Mouse (Mus musculus) hindbrain, embryonic 12.5 days (tissue): Measurements from ENCODE around the gene Clcn6. TPM values are rescaled to one million over a fixed set of nuclear protein-coding genes. Genes with fewer than 3 reads are reported as not detected.

Experiments
- ATAC-seq: fragments of 200-750 bp; cut with Nextera tagmentation; 2 replicates; pipeline ENCODE4 v1.8.0; 2017; ENCODE audit warnings: moderate TSS enrichment; ENCODE audit not compliant: low FRiP score
- H3K27ac ChIP-seq: fragments of 300-500 bp; sonication (generic); 2 replicates; pipeline ENCODE4 v1.5.1; 2016; ENCODE audit warnings: mild to moderate bottlenecking
- H3K27me3 ChIP-seq: fragments of 300-500 bp; sonication (generic); 2 replicates; pipeline ENCODE4 v1.6.1; 2016; ENCODE audit warnings: mild to moderate bottlenecking
- H3K36me3 ChIP-seq: fragments of 300-500 bp; sonication (generic); 2 replicates; pipeline ENCODE4 v1.6.1; 2016; ENCODE audit warnings: mild to moderate bottlenecking
- H3K4me1 ChIP-seq: fragments of 300-500 bp; sonication (generic); 2 replicates; pipeline ENCODE4 v1.6.1; 2016
- H3K4me2 ChIP-seq: fragments of 300-500 bp; sonication (generic); replicated peaks from 2 replicates; pipeline ENCODE4 v1.6.1; 2016; ENCODE audit warnings: mild to moderate bottlenecking
- H3K4me3 ChIP-seq: fragments of 300-500 bp; sonication (generic); 2 replicates; pipeline ENCODE4 v1.5.1; 2016; ENCODE audit warnings: mild to moderate bottlenecking
- H3K9ac ChIP-seq: fragments of 300-500 bp; sonication (generic); 2 replicates; pipeline ENCODE4 v1.6.1; 2016; ENCODE audit warnings: mild to moderate bottlenecking, moderate library complexity
- H3K9me3 ChIP-seq: fragments of 300-500 bp; sonication (generic); replicated peaks from 2 replicates; pipeline ENCODE4 v1.6.1; 2016; ENCODE audit warnings: mild to moderate bottlenecking
- WGBS: fragments of 180-500 bp; shearing (Covaris S2); methylation state at CpG from one replicate; pipeline ENCODE4 v1.1.7; 2016; 5-methylcytosine and 5-hydroxymethylcytosine counted together
- polyA plus RNA-seq: library from polyadenylated mRNA; unstranded; fragments of >200 nt; fragmentation: Nextera tagmentation; extraction: Ambion mirVana; gene quantifications from 2 replicates; pipeline ENCODE4 v1.2.1, GENCODE M21; 2016

Clcn6 gene
- polyA plus RNA-seq, 1 experiment from 2014 or later: 27.5 TPM

- 88% methylated on average over 5 of the region's 5 CpGs for WGBS
- peaks cover 56% of the 10 kb centered on the region for H3K36me3 ChIP-seq
- no peak for ATAC-seq
Measured at GRCm38 (mm10) chr4:148030506-148030905, 8.1 kb downstream of the Clcn6 start.

GRCm38 (mm10) chr4:148029297-148029696, 9.3 kb downstream of the Clcn6 start:
- H3K36me3 ChIP-seq: peaks cover 61% of the 10 kb centered on the region
- H3K4me1 ChIP-seq: no peaks in the 10 kb centered on the region
- H3K27ac ChIP-seq: no peak overlapping the region
- no peaks in the 10 kb centered on the region for H3K9me3 ChIP-seq
- no peak overlapping the region for H3K9ac ChIP-seq
- no peak overlapping the region for H3K4me2 ChIP-seq
- no peak overlapping the region for H3K4me3 ChIP-seq
- H3K27me3 ChIP-seq: no peaks in the 10 kb centered on the region
- 93% methylated on average over 7 of the region's 7 CpGs for WGBS
- no peak for ATAC-seq

More at GRCm38 (mm10) chr4:148030506-148030905, 8.1 kb downstream of the Clcn6 start:
- H3K4me1 ChIP-seq: no peaks in the 10 kb centered on the region
- no peaks in the 10 kb centered on the region for H3K27me3 ChIP-seq
- H3K4me3 ChIP-seq: no peak overlapping the region
- no peak overlapping the region for H3K27ac ChIP-seq
- no peak overlapping the region for H3K9ac ChIP-seq
- no peak overlapping the region for H3K4me2 ChIP-seq
- H3K9me3 ChIP-seq: no peaks in the 10 kb centered on the region

- Histone ChIP-seq H3K27me3 (no peaks in the 10 kb centered on the region), H3K4me1 (peaks cover 4% of the 10 kb centered on the region), H3K9ac (no peak overlapping the region), H3K9me3 (no peaks in the 10 kb centered on the region), H3K4me3 (no peak overlapping the region), H3K4me2 (no peak overlapping the region), H3K36me3 (peaks cover 95% of the 10 kb centered on the region), H3K27ac (no peak overlapping the region)
- no peak for ATAC-seq
- 87% methylated on average over 3 of the region's 3 CpGs for WGBS
Measured at GRCm38 (mm10) chr4:148024003-148024402, 14.6 kb downstream of the Clcn6 start.

- Histone ChIP-seq H3K9me3 (no peaks in the 10 kb centered on the region), H3K36me3 (peaks cover 100% of the 10 kb centered on the region), H3K9ac (no peak overlapping the region), H3K4me2 (no peak overlapping the region), H3K4me3 (no peak overlapping the region), H3K27me3 (no peaks in the 10 kb centered on the region), H3K27ac (peak overlapping the region; percentile 68), H3K4me1 (peaks cover 6% of the 10 kb centered on the region)
- 42% methylated on average over 2 of the region's 2 CpGs for WGBS
- peak; percentile 75 for ATAC-seq
Measured at GRCm38 (mm10) chr4:148018410-148018809, 20.2 kb downstream of the Clcn6 start.

- 80% methylated on average over 3 of the region's 3 CpGs for WGBS
- Histone ChIP-seq H3K4me3 (no peak overlapping the region), H3K9me3 (no peaks in the 10 kb centered on the region), H3K4me1 (peaks cover 6% of the 10 kb centered on the region), H3K4me2 (no peak overlapping the region), H3K36me3 (peaks cover 100% of the 10 kb centered on the region), H3K9ac (no peak overlapping the region), H3K27me3 (no peaks in the 10 kb centered on the region), H3K27ac (no peak overlapping the region)
- no peak for ATAC-seq
Measured at GRCm38 (mm10) chr4:148016981-148017380, 21.6 kb downstream of the Clcn6 start.

GRCm38 (mm10) chr4:148015418-148015817, 23.2 kb downstream of the Clcn6 start:
- 78% methylated on average over 10 of the region's 10 CpGs for WGBS
- Histone ChIP-seq H3K27me3 (no peaks in the 10 kb centered on the region), H3K4me3 (no peak overlapping the region), H3K9ac (no peak overlapping the region), H3K4me2 (no peak overlapping the region), H3K4me1 (peaks cover 6% of the 10 kb centered on the region), H3K27ac (no peak overlapping the region), H3K9me3 (no peaks in the 10 kb centered on the region), H3K36me3 (peaks cover 100% of the 10 kb centered on the region)
- ATAC-seq: no peak

- Histone ChIP-seq H3K9ac (no peak overlapping the region), H3K9me3 (no peaks in the 10 kb centered on the region), H3K4me1 (no peaks in the 10 kb centered on the region), H3K4me2 (no peak overlapping the region), H3K36me3 (peaks cover 100% of the 10 kb centered on the region), H3K4me3 (no peak overlapping the region), H3K27me3 (no peaks in the 10 kb centered on the region), H3K27ac (no peak overlapping the region)
- ATAC-seq: no peak
- WGBS: 95% methylated on average over 4 of the region's 4 CpGs
Measured at GRCm38 (mm10) chr4:148012216-148012615, 26.4 kb downstream of the Clcn6 start.

GRCm38 (mm10) chr4:148011332-148011731, 27.3 kb downstream of the Clcn6 start:
- no peaks in the 10 kb centered on the region for H3K9me3 ChIP-seq
- H3K27ac ChIP-seq: no peak overlapping the region
- H3K36me3 ChIP-seq: peaks cover 100% of the 10 kb centered on the region
- H3K4me1 ChIP-seq: no peaks in the 10 kb centered on the region
- no peak overlapping the region for H3K4me2 ChIP-seq
- no peaks in the 10 kb centered on the region for H3K27me3 ChIP-seq
- 69% methylated on average over 3 of the region's 3 CpGs for WGBS
- H3K9ac ChIP-seq: no peak overlapping the region
- no peak overlapping the region for H3K4me3 ChIP-seq
- ATAC-seq: no peak

GRCm38 (mm10) chr4:148009641-148010040, 29.0 kb downstream of the Clcn6 start:
- Histone ChIP-seq H3K9me3 (no peaks in the 10 kb centered on the region), H3K4me3 (no peak overlapping the region), H3K36me3 (peaks cover 100% of the 10 kb centered on the region), H3K27me3 (no peaks in the 10 kb centered on the region), H3K27ac (no peak overlapping the region), H3K9ac (no peak overlapping the region), H3K4me2 (no peak overlapping the region), H3K4me1 (no peaks in the 10 kb centered on the region)
- WGBS: 95% methylated on average over 2 of the region's 2 CpGs
- ATAC-seq: no peak

- Histone ChIP-seq H3K4me1 (no peaks in the 10 kb centered on the region), H3K4me2 (no peak overlapping the region), H3K27me3 (no peaks in the 10 kb centered on the region), H3K9ac (no peak overlapping the region), H3K27ac (no peak overlapping the region), H3K36me3 (peaks cover 100% of the 10 kb centered on the region), H3K4me3 (no peak overlapping the region), H3K9me3 (no peaks in the 10 kb centered on the region)
- WGBS: 81% methylated on average over 4 of the region's 4 CpGs
- no peak for ATAC-seq
Measured at GRCm38 (mm10) chr4:148008412-148008811, 30.2 kb downstream of the Clcn6 start.

GRCm38 (mm10) chr4:148004361-148004760, 34.3 kb downstream of the Clcn6 start:
- no peak for ATAC-seq
- no peak overlapping the region for H3K9ac ChIP-seq
- H3K4me2 ChIP-seq: no peak overlapping the region
- H3K27me3 ChIP-seq: no peaks in the 10 kb centered on the region
- H3K27ac ChIP-seq: no peak overlapping the region
- 91% methylated on average over 7 of the region's 7 CpGs for WGBS
- H3K4me3 ChIP-seq: no peak overlapping the region
- H3K36me3 ChIP-seq: peaks cover 62% of the 10 kb centered on the region
- no peaks in the 10 kb centered on the region for H3K9me3 ChIP-seq
- H3K4me1 ChIP-seq: peaks cover 15% of the 10 kb centered on the region

- Histone ChIP-seq H3K9me3 (no peaks in the 10 kb centered on the region), H3K27ac (peak overlapping the region; percentile 68), H3K4me2 (no peak overlapping the region), H3K9ac (no peak overlapping the region), H3K27me3 (no peaks in the 10 kb centered on the region), H3K4me3 (no peak overlapping the region), H3K36me3 (peaks cover 37% of the 10 kb centered on the region), H3K4me1 (peaks cover 15% of the 10 kb centered on the region)
- ATAC-seq: 0 out of 2 replicates have a peak, but pooled peaks have one; percentile 20
- WGBS: 45% methylated on average over 8 of the region's 8 CpGs
Measured at GRCm38 (mm10) chr4:148001866-148002265, 36.8 kb downstream of the Clcn6 start.

- Histone ChIP-seq H3K4me3 (no peak overlapping the region), H3K27ac (peak overlapping the region; percentile 68), H3K4me2 (no peak overlapping the region), H3K4me1 (peaks cover 15% of the 10 kb centered on the region), H3K9ac (no peak overlapping the region), H3K36me3 (peaks cover 30% of the 10 kb centered on the region), H3K27me3 (no peaks in the 10 kb centered on the region), H3K9me3 (no peaks in the 10 kb centered on the region)
- WGBS: 70% methylated on average over 17 of the region's 17 CpGs
- ATAC-seq: peak; percentile 59; the same call in 1 of the 2 replicates
Measured at GRCm38 (mm10) chr4:148001013-148001789, 37.4 kb downstream of the Clcn6 start.
